Mouse (Mus musculus): ENCODE data around the gene Vmn1r172.
"Not testable (repeated sequence)": the region's sequence is repeated elsewhere in the genome, so short reads cannot be mapped to it uniquely, and the experiment has no call there.

The Vmn1r172 gene

DNA sequence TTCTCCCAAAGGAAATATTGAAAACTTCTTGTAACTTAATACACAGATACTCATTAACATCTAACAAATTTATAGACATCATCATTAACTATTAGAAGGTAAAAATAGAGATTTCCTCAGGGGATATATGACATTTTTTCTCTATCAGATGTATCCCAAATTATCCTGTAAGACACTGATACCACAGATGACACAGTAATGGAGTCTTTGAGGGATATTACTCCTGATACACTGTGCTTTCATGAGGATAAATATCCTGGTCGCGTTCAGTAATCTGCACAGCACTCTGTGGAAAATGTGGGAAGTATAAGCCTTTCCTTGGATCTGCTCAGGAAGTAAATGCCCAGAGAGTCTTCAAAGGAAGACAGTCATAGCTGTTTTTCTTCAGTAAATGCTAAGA, at the start of gene Vmn1r172:
Gene Vmn1r172, plus strand, starts transcription at position 301 of the 400 bp plus-strand sequence.
- DNase-seq (ENCODE audit: extremely low read depth, low read depth, low spot score): no peak

DNA sequence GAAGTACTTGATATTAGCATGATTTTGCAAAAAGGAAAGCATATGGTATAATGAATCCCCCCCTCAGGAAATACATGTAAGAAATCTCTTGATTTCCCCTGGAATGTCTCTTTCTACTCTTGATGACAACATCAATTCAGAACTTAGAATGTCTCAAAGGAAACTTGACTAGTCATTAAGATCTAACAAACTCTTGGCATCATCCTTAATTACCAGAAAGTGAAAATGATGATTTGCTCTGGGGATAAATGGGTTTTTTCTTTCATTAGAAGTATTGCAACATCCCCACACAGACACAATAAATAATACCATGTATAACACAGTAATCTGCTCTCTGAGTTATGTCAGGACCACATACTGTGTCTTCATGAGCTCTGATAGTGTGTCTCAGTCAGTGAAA, 27.7 kb upstream of the Vmn1r172 start, which contains the start of gene Vmn1r171:
Gene Vmn1r171, plus strand, starts transcription at position 301 of the 400 bp plus-strand sequence.
- DNase-seq (ENCODE audit: extremely low read depth, low read depth, low spot score): no peak

DNA sequence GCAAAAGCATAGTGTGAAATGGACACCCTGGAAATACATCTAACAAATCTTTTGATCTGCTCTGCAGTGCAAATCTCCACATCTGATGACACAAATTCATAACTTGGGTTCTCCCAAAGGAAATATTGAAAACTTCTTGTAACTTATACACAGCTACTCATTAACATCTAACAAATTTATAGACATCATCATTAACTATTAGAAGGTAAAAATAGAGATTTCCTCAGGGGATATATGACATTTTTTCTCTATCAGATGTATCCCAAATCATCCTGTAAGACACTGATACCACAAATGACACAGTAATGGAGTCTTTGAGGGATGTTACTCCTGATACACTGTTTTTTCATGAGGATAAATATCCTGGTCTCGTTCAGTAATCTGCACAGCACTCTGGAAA, 42.3 kb downstream of the Vmn1r172 start, which contains the start of gene Vmn1r173:
Gene Vmn1r173, plus strand, starts transcription at position 301 of the 400 bp plus-strand sequence.
- not testable (repeated sequence) for DNase-seq (ENCODE audit: extremely low read depth, low read depth, low spot score)
